Mouse (Mus musculus) midbrain, postnatal 0 days (tissue): ENCODE measurements around the gene Tspan3. TPM values are rescaled to one million over a fixed set of nuclear protein-coding genes. Genes with fewer than 3 reads are reported as not detected.

Source experiments
- ATAC-seq: fragments of 200-750 bp; cut with Nextera tagmentation; 2 replicates; pipeline ENCODE4 v1.8.0; 2017; ENCODE audit warnings: moderate number of reproducible peaks, mild to moderate bottlenecking, moderate TSS enrichment, moderate library complexity; ENCODE audit not compliant: low FRiP score
- DNase-seq: peaks from one replicate; pipeline ENCODE4 v3.0.0-alpha.2; 2015; ENCODE audit warnings: low spot score
- H3K27ac ChIP-seq: fragments of 300-500 bp; sonication (generic); 2 replicates; pipeline ENCODE4 v1.5.1; 2014; ENCODE audit warnings: low read depth, mild to moderate bottlenecking, low read length, mixed read lengths
- H3K27me3 ChIP-seq: fragments of 300-500 bp; sonication (generic); 2 replicates; pipeline ENCODE4 v1.6.1; 2014; ENCODE audit warnings: low read length, control low read depth, mixed read lengths; ENCODE audit not compliant: insufficient read depth
- H3K36me3 ChIP-seq: fragments of 300-500 bp; sonication (generic); 2 replicates; pipeline ENCODE4 v1.6.1; 2014; ENCODE audit warnings: low read length, control low read depth, mixed read lengths; ENCODE audit not compliant: insufficient read depth
- H3K4me1 ChIP-seq: fragments of 300-500 bp; sonication (generic); 2 replicates; pipeline ENCODE4 v1.6.1; 2014; ENCODE audit warnings: mild to moderate bottlenecking, control low read depth, antibody characterized with exemption, low read length, mixed read lengths; ENCODE audit not compliant: insufficient read depth
- H3K4me2 ChIP-seq: fragments of 300-500 bp; sonication (generic); 2 replicates; pipeline ENCODE4 v1.6.1; 2014; ENCODE audit warnings: low read depth, mild to moderate bottlenecking, low read length, mixed read lengths; ENCODE audit not compliant: poor library complexity, severe bottlenecking
- H3K4me3 ChIP-seq: fragments of 300-500 bp; sonication (generic); 2 replicates; pipeline ENCODE4 v1.5.1; 2014; ENCODE audit warnings: low read depth, mild to moderate bottlenecking, low read length, moderate library complexity
- H3K9ac ChIP-seq: fragments of 300-500 bp; sonication (generic); replicated peaks from 2 replicates; pipeline ENCODE4 v1.6.1; 2014; ENCODE audit warnings: mild to moderate bottlenecking, low read length, moderate library complexity, mixed read lengths; ENCODE audit not compliant: poor library complexity, severe bottlenecking
- H3K9me3 ChIP-seq: fragments of 300-500 bp; sonication (generic); 2 replicates; pipeline ENCODE4 v1.6.1; 2016; ENCODE audit warnings: low read length, control low read depth
- CTCF ChIP-seq: IDR thresholded peaks from 2 replicates; pipeline ENCODE4 v1.5.1; 2016; ENCODE audit warnings: antibody characterized with exemption, mild to moderate bottlenecking
- WGBS: fragments of 180-500 bp; shearing (Covaris S2); extraction: QIAGEN DNeasy Blood & Tissue Kit; methylation state at CpG from one replicate; pipeline ENCODE4 v1.1.7; 2014; 5-methylcytosine and 5-hydroxymethylcytosine counted together
- polyA plus RNA-seq: library from polyadenylated mRNA; unstranded; fragments of >200 nt; fragmentation: Nextera tagmentation; extraction: Ambion mirVana; gene quantifications from 2 replicates; pipeline ENCODE4 v1.2.1, GENCODE M21; 2015
- total RNA-seq: library from RNA; depleted of rRNA; stranded (reverse); fragments of >200 nt; gene quantifications from 2 replicates; pipeline ENCODE4 v1.2.3, GENCODE M21; 2014; rRNA removed

Tspan3 gene
- total and polyA plus RNA-seq, 2 experiments from 2014 or later = 452 to 674 TPM

GRCm38 (mm10) chr9:56086524-56086923 is 78.8 kb downstream of the Tspan3 start:
- H3K27me3 ChIP-seq = no peaks in the 10 kb centered on the region
- no peaks in the 10 kb centered on the region for H3K4me1 ChIP-seq
- TF ChIP-seq CTCF = no peak
- no peaks in the 10 kb centered on the region for H3K36me3 ChIP-seq
- no peak for DNase-seq
- no peaks in the 10 kb centered on the region for H3K9me3 ChIP-seq
- no peak overlapping the region for H3K27ac ChIP-seq
- WGBS = 91% methylated on average over 5 of the region's 5 CpGs
- no peak overlapping the region for H3K4me3 ChIP-seq
- no peak overlapping the region for H3K4me2 ChIP-seq
- H3K9ac ChIP-seq = no peak overlapping the region
- no peak for ATAC-seq

Other genes starting within 250 kb of the Tspan3 start
- 40.5 and 45.4 TPM in 2 replicates for gene Scaper, start 227.4 kb downstream of the Tspan3 start, total RNA-seq
- 33.6 and 36.8 TPM in 2 replicates for gene Scaper, start 227.4 kb downstream of the Tspan3 start, polyA plus RNA-seq
- not detected in 2 replicates for gene 4930563M21Rik, start 154.9 kb downstream of the Tspan3 start, total RNA-seq
- not detected in 2 replicates for gene 4930563M21Rik, start 154.9 kb downstream of the Tspan3 start, polyA plus RNA-seq
- gene Rcn2, start 123.6 kb downstream of the Tspan3 start, total RNA-seq = 110 and 153 TPM in 2 replicates
- gene Rcn2, start 123.6 kb downstream of the Tspan3 start, polyA plus RNA-seq = 295 and 300 TPM in 2 replicates
- 0.44 and 1.7 TPM in 2 replicates for gene Pstpip1, start 75.5 kb downstream of the Tspan3 start, total RNA-seq
- 0.70 and 0.75 TPM in 2 replicates for gene Pstpip1, start 75.5 kb downstream of the Tspan3 start, polyA plus RNA-seq